Mouse (Mus musculus) ovary, postnatal 10 days (tissue): ENCODE results near the gene Acot12.

Source experiments
- DNase-seq: peaks from one replicate; pipeline ENCODE4 v3.0.0; 2022; ENCODE audit warnings: low spot score

Acot12 gene

DNA sequence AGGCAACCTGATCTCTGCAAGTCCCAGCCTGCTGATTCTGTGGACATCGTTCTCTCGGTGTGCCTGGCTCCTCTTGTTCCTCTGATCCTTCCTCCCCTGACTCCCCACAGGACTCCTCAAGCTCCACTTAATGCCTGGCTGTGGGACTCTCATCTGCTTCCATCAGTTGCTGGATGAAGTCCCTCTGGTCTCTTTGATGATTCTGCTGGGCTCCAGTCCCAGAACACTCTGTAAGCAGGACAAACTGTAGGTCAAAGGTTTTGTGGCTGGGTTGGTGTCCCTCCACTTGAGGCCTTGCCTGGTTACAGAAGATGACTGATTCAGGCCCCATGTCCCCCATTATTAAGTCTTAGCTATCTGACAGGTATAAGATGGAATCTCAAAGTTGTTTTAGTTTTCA, 84.8 kb downstream of the Acot12 start:
- no peak for DNase-seq

DNA sequence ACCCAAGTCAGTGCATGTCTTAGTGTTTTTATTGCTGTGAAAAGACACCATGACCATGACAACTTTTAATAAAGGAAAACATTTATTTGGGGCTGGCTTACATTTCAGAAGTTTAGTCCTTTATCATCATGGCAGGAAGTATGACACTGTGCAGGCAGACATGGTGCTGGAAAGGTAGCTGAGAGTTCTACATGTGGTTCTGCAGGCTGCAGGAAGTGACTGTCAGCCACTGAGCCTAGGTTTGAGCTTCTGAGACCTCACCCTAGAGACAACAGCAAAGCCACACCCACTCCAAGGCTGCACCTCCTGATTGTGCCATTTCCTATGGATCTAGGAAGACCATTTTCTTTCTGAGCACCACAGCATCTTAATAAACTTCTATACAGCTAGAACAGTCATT, 86.6 kb downstream of the Acot12 start:
- DNase-seq: no peak
